23 mouse cellular contexts compared by ENCODE assay signal in the genomic region with DNA sequence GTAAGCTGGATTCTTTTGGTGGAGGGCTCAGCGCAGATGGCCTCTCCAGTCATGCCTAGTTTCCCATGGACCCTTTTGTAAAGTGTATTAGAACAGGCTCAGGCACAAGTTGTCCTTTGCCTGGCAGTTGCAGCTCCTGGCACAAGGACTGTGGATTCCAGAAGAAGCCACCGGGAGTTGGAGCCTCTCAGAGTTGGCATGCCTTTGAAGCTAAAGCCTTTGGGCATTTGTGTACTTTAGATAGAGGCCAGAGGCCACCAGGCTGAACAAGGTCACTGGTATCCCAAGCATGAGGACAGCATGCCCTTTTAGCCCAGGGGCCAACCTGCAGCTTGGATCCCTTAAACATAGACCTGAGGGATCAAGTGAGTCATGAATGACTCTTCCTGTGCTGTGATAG.
DNase-seq lines count a peak whose midpoint lies in the region.
"Had no signal": no experiment of that assay in that cellular context is flagged by ENCODE, and none has a peak within 500 bp of the region (broad histone marks: within the 10 kb centered on the region; RNA-seq: fewer than 3 reads in every experiment).

No protein-coding gene starts in this region.

- 63% methylated on average over 2 of the region's 2 CpGs for WGBS in heart, embryonic 10.5 days

- H3K27ac ChIP-seq in heart, embryonic 10.5 days = no peak overlapping the region
- H3K27ac ChIP-seq: forebrain, embryonic 13.5 days; hindbrain, embryonic 14.5 days; kidney, embryonic 15.5 days; limb, embryonic 15.5 days; midbrain, embryonic 15.5 days; neural tube, embryonic 12.5 days; stomach, embryonic 15.5 days had no signal

- H3K9me3 ChIP-seq in heart, embryonic 10.5 days = no peaks in the 10 kb centered on the region
- H3K9me3 ChIP-seq: forebrain, embryonic 13.5 days; kidney, embryonic 15.5 days; limb, embryonic 15.5 days; midbrain, embryonic 15.5 days; neural tube, embryonic 12.5 days; stomach, embryonic 15.5 days had no signal

- DNase-seq in gastrocnemius, adult 18-20 months (ENCODE audit: low spot score) = peak; percentile 5
- DNase-seq in gastrocnemius, postnatal 36 days = no peak
- peak; percentile 38 for DNase-seq in heart, adult 8-10 months (ENCODE audit: low spot score)
- DNase-seq in heart, embryonic 10.5 days (ENCODE audit: low spot score) = no peak
- DNase-seq in Muller cell, postnatal 12 days (ENCODE audit: inconsistent ontology term) = peak; percentile 43
- DNase-seq in heart, postnatal 10 days = peak; percentile 48 to 64
- DNase-seq in cerebellum, adult 9-11 months = no peak
- DNase-seq in B cell, adult 2 months = no peak
- DNase-seq: cerebellum, adult 8-10 months; gastrocnemius, postnatal 10 days; left cerebral cortex, postnatal 4 days; lung, postnatal 4 days; retina, postnatal 1 day; right cerebral cortex, postnatal 25 days; thymus, postnatal 36 days had no signal

- H3K36me3 ChIP-seq in heart, embryonic 10.5 days = no peaks in the 10 kb centered on the region
- H3K36me3 ChIP-seq: kidney, embryonic 15.5 days; limb, embryonic 15.5 days; midbrain, embryonic 15.5 days; neural tube, embryonic 12.5 days; stomach, embryonic 15.5 days had no signal

- peaks cover 9% of the 10 kb centered on the region; the same call in 1 of the 2 replicates for H3K4me1 ChIP-seq in heart, embryonic 10.5 days
- H3K4me1 ChIP-seq: forebrain, embryonic 13.5 days; kidney, embryonic 15.5 days; limb, embryonic 15.5 days; midbrain, embryonic 15.5 days; neural tube, embryonic 12.5 days; stomach, embryonic 15.5 days had no signal

- intact Hi-C loops in gastrocnemius, postnatal 36 days (cut with DNase I) = no loop called here
- intact Hi-C loops in heart, postnatal 10 days (cut with DNase I) = no loop called here

- H3K4me3 ChIP-seq in heart, embryonic 10.5 days = no peak overlapping the region
- H3K4me3 ChIP-seq: forebrain, embryonic 13.5 days; kidney, embryonic 15.5 days; limb, embryonic 15.5 days; midbrain, embryonic 15.5 days; neural tube, embryonic 12.5 days; stomach, embryonic 15.5 days had no signal

- no peaks in the 10 kb centered on the region for H3K27me3 ChIP-seq in heart, embryonic 10.5 days (ENCODE audit: insufficient read depth, poor library complexity, severe bottlenecking)
- H3K27me3 ChIP-seq: forebrain, embryonic 13.5 days; kidney, embryonic 15.5 days; limb, embryonic 15.5 days; midbrain, embryonic 15.5 days; neural tube, embryonic 12.5 days; Patski; stomach, embryonic 15.5 days had no signal

Comparison
In these comparisons a context has a peak if more than half of its experiments do, and no peak if none do; other contexts are left out.
1. DNase-seq: peak in gastrocnemius, adult 18-20 months (single experiment), heart, adult 8-10 months (single experiment), Muller cell, postnatal 12 days (single experiment) and heart, postnatal 10 days (2 of 2); none in gastrocnemius, postnatal 36 days (0 of 2), heart, embryonic 10.5 days (single experiment), cerebellum, adult 9-11 months (single experiment) and B cell, adult 2 months (0 of 2).